Mouse (Mus musculus) retina, adult 2 months (tissue): ENCODE data around the gene Plxna4.

ENCODE experiments used
- DNase-seq: peaks from one replicate; pipeline ENCODE4 v3.0.0-alpha.2; 2012; ENCODE audit warnings: low read depth, low spot score

Gene Plxna4

GRCm38 (mm10) chr6:32475958-32476357, 112.0 kb downstream of the Plxna4 start:
- no peak for DNase-seq

GRCm38 (mm10) chr6:32472062-32472461, 115.9 kb downstream of the Plxna4 start:
- DNase-seq = no peak

GRCm38 (mm10) chr6:32471639-32472038, 116.4 kb downstream of the Plxna4 start:
- no peak for DNase-seq

DNA sequence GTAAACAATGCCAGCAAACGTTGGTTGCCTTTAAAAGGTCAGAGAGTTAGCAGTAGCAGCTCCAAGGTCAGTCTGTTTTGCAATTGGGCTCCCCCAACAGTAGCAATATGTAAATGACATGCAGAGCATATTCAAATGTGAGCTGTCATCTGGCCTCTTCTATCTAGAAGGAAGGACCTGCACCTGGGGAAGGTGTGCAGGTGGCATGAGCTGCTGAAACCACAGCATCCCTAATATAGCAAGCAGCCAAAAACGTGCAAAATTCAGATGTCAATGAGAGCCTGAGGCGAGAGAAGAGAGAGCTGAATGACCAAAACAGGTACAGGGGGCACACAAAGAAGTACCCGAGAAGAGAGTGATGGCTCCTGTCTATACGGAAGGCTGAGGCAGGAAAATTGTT, 118.8 kb downstream of the Plxna4 start:
- DNase-seq = no peak

- DNase-seq = no peak
These were observed 122.9 kb downstream of the Plxna4 start for GRCm38 (mm10) chr6:32465129-32465528.

DNA sequence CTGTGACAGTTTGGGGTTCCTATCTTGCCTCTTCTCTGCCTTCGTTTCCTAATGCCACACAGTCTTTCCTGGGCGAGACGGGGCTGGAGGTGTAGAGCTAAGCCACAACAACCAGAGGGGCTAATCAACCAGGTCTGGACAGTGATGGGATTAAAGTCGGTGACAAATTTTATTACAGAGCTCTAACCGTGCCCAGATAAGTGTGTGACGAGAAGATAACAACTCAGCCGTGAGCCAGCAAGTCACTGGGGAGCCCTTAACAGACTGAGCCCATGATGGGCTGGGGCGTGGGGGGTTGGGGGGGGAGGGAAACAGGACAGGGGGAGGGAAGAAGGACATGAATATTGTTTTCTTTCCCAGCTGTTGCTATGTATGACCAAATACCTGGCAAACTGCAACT, 123.4 kb downstream of the Plxna4 start:
- no peak for DNase-seq

DNA sequence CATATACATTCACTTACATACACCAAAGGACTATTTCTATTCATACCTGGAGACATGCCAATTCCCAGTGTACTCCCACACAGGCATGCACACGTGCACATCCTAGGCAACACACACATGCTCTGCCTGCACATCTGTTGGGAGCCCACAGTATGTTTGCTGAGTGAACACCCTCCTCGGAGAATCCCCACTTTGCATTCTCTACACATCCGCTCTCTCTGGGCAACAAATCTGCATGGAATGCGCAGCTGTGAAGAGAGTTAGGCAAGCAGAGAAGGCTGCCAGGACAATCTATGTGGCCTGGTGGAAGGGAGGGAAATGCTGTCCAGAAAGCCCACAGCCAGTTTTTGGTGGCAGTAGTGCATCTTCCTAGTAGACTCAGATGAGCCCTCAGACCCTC, 123.9 kb downstream of the Plxna4 start:
- no peak for DNase-seq

DNA sequence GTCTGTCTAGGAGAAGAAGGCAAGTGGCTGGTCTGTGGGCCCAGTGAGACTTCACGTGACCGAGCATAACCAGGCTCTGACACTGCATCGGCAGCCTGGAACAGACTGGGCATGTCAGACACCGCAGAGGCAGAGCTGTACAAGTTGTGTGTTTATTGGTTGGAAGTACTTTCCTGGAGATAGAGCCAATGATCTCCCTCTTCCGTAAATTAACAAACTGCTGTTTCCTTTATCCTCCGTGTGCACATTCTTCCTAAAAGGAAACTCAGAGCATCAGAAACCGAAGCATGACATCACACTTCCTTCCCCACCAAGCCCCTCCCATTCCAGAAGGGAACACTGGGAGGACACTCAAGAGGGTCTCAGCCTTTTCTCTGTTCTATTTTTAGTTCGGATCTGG, 127.6 kb downstream of the Plxna4 start:
- DNase-seq = no peak

DNA sequence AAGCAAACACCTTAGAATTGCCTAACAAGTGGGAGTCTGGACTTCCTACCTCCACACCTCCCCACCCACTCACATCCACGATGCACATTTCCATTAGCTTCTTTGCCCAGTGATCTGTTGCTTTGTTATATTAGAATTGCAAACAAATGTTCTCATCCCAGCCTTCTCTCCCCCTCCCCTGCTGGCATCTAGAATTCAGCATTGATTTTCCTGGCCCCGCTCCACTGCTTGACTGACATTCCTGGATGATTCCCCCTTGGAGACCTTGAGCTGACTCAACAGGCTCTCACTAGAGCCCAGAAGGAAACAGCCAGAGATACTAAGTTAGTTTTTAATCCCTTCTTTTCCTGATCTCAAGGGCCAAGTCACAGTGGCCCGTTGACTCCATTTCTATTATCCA, 131.4 kb downstream of the Plxna4 start:
- no peak for DNase-seq

DNA sequence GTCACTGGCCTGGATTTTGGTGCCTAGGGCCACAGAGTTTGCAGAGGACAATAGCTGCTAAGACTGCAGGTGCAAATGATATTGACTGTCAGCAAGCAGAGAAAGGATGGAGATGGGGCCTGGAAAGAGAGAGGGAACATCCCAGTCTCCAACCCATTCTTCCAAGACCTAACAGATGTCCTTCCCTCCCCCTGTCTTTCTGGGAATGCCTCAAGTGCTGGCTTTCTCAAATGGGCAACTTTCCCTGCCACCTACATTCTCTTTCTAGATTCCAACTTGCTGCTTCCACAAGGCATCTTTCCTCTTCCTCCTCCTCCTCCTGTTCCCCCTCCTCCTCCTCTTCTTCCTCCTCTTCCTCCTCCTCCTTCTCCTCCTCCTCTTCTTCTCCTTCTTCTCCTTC, 136.1 kb downstream of the Plxna4 start:
- DNase-seq = no peak

- no peak for DNase-seq
These were observed 138.6 kb downstream of the Plxna4 start for GRCm38 (mm10) chr6:32449237-32449963.

DNA sequence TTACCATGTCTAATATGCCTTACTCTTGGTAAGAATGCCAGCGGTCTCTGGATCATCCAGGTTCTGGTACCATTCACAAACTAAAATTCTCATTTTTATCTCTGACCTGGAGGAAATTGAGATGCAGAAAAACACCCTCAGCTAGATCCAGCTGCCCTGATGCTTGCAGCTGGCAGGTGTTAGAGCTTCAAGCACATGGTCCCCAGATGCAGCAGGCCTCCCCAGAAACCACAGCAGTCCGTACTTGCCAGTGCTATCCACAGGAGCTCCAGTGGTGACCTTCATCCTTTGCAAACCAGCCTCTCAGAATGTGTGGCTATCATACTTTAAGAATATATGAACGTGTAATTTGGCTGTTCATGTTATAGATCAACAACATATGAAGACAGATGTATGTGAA, 139.2 kb downstream of the Plxna4 start:
- DNase-seq = no peak

- no peak for DNase-seq
These were observed 141.7 kb downstream of the Plxna4 start for GRCm38 (mm10) chr6:32446276-32446675.

- no peak for DNase-seq
These were observed 142.7 kb downstream of the Plxna4 start for GRCm38 (mm10) chr6:32445246-32445645.

GRCm38 (mm10) chr6:32444393-32444792, 143.6 kb downstream of the Plxna4 start:
- DNase-seq = no peak

GRCm38 (mm10) chr6:32443679-32444078, 144.3 kb downstream of the Plxna4 start:
- no peak for DNase-seq

- DNase-seq = no peak
These were observed 148.6 kb downstream of the Plxna4 start for GRCm38 (mm10) chr6:32439434-32439833.

DNA sequence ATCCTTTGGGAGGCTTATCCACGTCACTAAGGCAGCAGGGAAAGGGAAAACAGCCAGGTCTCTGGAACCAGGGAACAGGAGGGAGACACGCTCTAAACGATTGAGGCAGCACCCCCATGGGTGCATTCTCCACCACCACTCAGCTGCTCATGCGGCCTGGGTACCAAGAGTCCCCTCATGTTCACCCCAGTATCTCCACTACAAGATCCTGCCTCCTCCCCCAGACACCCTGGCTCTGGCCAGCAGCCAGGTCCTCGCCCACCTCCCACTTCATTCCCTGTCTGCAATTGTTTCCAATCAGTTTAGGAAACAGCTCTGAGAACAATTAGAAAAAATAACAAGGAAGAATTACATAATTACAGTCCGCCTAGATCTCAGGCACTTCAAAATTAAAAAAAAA, 150.8 kb downstream of the Plxna4 start:
- no peak for DNase-seq

DNA sequence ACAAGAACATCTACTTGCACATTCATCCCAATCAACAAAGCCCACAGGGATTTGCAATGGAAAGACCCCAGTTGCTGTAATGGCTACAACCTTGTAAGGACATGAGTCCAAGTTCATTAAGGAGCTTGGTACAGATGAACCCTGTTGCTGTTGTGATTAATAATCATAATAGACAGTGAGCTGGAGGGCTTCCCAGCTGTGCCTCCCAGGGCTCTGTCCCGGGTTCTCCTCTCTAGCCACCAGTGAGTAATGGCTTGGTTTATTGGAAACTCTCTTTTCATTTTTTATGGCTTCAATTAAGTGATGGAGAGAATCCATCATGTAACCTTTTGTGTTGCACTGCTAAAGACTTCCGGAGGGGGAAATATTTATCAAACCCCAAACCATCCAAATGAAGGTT, 164.9 kb downstream of the Plxna4 start:
- DNase-seq = no peak

GRCm38 (mm10) chr6:32420610-32421009, 167.4 kb downstream of the Plxna4 start:
- no peak for DNase-seq

DNA sequence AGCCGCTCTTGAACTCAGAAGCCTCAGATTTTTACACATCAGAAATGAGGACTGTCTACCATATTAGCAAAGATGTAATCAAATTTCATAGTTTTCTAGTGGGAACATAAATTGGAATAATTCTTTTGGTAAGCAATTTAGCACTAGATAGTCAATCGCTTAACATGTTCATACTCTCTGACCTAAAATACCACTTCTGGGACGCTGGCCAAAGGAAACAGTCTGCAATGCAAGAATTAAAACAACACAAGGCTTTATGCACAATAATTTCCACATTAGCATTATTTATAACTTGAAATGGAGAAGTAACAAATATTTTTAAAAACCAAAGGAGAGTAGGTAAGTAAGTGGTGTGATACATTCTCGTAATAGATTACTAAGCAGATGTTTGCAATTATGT, 170.6 kb downstream of the Plxna4 start:
- no peak for DNase-seq

DNA sequence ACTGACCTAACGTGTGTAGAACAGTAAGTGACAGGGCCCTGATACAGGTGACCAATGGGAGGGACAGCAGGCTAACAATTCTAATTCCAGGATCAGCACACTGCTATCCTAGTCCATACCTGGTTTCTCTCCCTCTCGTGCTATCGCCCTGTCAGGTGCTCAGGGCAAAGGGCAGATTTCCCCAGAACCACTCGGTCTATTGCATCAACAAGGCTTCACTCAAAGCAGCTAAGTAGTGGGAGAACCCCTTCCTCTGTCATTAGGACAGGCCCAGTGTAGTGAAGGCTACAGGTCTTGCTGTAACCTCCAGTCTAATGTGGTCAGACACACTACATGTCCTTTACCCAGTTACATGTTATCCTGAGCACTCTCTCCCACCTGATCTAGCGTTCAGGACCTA, 176.7 kb downstream of the Plxna4 start:
- no peak for DNase-seq

- DNase-seq = no peak
These were observed 178.4 kb downstream of the Plxna4 start for GRCm38 (mm10) chr6:32409625-32410024.

- no peak for DNase-seq
These were observed 180.3 kb downstream of the Plxna4 start for GRCm38 (mm10) chr6:32407574-32408185.
